Mouse (Mus musculus) midbrain, embryonic 11.5 days (tissue): Measurements from ENCODE around the gene Gm10295. TPM values are rescaled to one million over a fixed set of nuclear protein-coding genes. Genes with fewer than 3 reads are reported as not detected.

Experiments
- ATAC-seq: fragments of 200-750 bp; cut with Nextera tagmentation; 2 replicates; pipeline ENCODE4 v1.8.0; 2017; ENCODE audit warnings: moderate TSS enrichment, moderate library complexity; ENCODE audit not compliant: low FRiP score
- DNase-seq: peaks from one replicate; pipeline ENCODE4 v3.0.0; 2015; ENCODE audit warnings: low spot score; ENCODE audit errors: missing footprints
- H3K27ac ChIP-seq: fragments of 300-500 bp; sonication (generic); 2 replicates; pipeline ENCODE4 v1.5.1; 2014; ENCODE audit warnings: low read depth, low read length
- H3K27me3 ChIP-seq: fragments of 300-500 bp; sonication (generic); 2 replicates; pipeline ENCODE4 v1.6.1; 2014; ENCODE audit warnings: mild to moderate bottlenecking, low read length, moderate library complexity, mixed read lengths; ENCODE audit not compliant: control insufficient read depth, insufficient read depth
- H3K36me3 ChIP-seq: fragments of 300-500 bp; sonication (generic); 2 replicates; pipeline ENCODE4 v1.6.1; 2014; ENCODE audit warnings: mild to moderate bottlenecking, low read length, moderate library complexity, mixed read lengths; ENCODE audit not compliant: control insufficient read depth, insufficient read depth
- H3K4me1 ChIP-seq: fragments of 300-500 bp; sonication (generic); 2 replicates; pipeline ENCODE4 v1.6.1; 2014; ENCODE audit warnings: low read length; ENCODE audit not compliant: control insufficient read depth, insufficient read depth
- H3K4me2 ChIP-seq: fragments of 300-500 bp; sonication (generic); 2 replicates; pipeline ENCODE4 v1.6.1; 2014; ENCODE audit warnings: mild to moderate bottlenecking, moderate library complexity
- H3K4me3 ChIP-seq: fragments of 300-500 bp; sonication (generic); 2 replicates; pipeline ENCODE4 v1.5.1; 2014; ENCODE audit warnings: low read depth, low read length
- H3K9ac ChIP-seq: fragments of 300-500 bp; sonication (generic); 2 replicates; pipeline ENCODE4 v1.6.1; 2014; ENCODE audit warnings: low read length
- H3K9me3 ChIP-seq: fragments of 300-500 bp; sonication (generic); 2 replicates; pipeline ENCODE4 v1.6.1; 2016; ENCODE audit warnings: low read length; ENCODE audit not compliant: control insufficient read depth
- WGBS: fragments of 180-500 bp; shearing (Covaris S2); extraction: QIAGEN DNeasy Blood & Tissue Kit; methylation state at CpG from one replicate; pipeline ENCODE4 v1.1.7; 2014; 5-methylcytosine and 5-hydroxymethylcytosine counted together
- polyA plus RNA-seq: library from polyadenylated mRNA; unstranded; fragments of >200 nt; fragmentation: Nextera tagmentation; extraction: Ambion mirVana; gene quantifications from 2 replicates; pipeline ENCODE4 v1.2.1, GENCODE M21; 2014

Gm10295 gene
- polyA plus RNA-seq, 1 experiment from 2014 or later, result 0.07 TPM

DNA sequence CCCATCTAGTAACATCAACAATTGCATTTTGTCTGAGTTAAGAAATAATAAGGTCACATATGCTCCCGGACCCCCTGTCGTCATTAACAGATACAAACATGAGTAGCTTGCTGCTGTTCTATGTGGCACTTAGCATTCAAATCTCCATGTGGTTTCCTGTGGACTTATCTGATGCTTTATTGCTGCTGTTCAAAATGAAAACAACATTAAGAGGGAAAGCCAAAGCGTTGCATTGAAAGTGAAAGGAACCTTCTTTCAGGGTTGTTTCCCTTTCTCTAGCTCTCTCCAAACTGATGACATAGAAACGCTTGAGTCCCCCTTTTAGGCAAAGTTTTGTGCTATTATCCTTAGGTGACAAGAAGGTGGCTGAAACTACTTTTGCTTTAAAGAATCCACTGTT lies 48.6 kb downstream of the Gm10295 start:
- Histone ChIP-seq H3K36me3 (no peaks in the 10 kb centered on the region), H3K9ac (no peak overlapping the region), H3K27ac (no peak overlapping the region), H3K4me2 (no peak overlapping the region), H3K27me3 (no peaks in the 10 kb centered on the region), H3K4me1 (no peaks in the 10 kb centered on the region), H3K9me3 (no peaks in the 10 kb centered on the region), H3K4me3 (no peak overlapping the region)
- no peak for ATAC-seq
- WGBS, result 82% methylated on average over 4 of the region's 4 CpGs
- peak; percentile 19 for DNase-seq
